In genomic region chr2:167121996-167122395, GRCm38 (mm10) we compare ENCODE assay signal across 21 mouse cellular contexts. TPM values are rescaled to one million over a fixed set of nuclear protein-coding genes. Genes with fewer than 3 reads are reported as not detected.
DNase-seq lines count a peak whose midpoint lies in the region; ATAC-seq and TF ChIP-seq lines count a peak whose summit lies in the region.
"Had no signal": no experiment of that assay in that cellular context is flagged by ENCODE, and none has a peak within 500 bp of the region (broad histone marks: within the 10 kb centered on the region; RNA-seq: fewer than 3 reads in every experiment).

No protein-coding gene starts in this region.

- no peak overlapping the region for H3K9ac ChIP-seq in hindbrain, embryonic 16.5 days (ENCODE audit: low read depth, low read length)
- H3K9ac ChIP-seq: embryonic facial prominence, embryonic 15.5 days; forebrain, embryonic 12.5 days; forebrain, postnatal 0 days; heart, embryonic 12.5 days; hindbrain, embryonic 14.5 days; liver, embryonic 14.5 days had no signal

- no peaks in the 10 kb centered on the region for H3K36me3 ChIP-seq in hindbrain, embryonic 10.5 days
- H3K36me3 ChIP-seq in hindbrain, embryonic 16.5 days (ENCODE audit: control insufficient read depth, insufficient read depth, low read length), result no peaks in the 10 kb centered on the region
- no peaks in the 10 kb centered on the region for H3K36me3 ChIP-seq in small intestine, adult 2 months (ENCODE audit: control insufficient read depth, insufficient read depth, low read length)
- H3K36me3 ChIP-seq: embryonic facial prominence, embryonic 10.5 days; embryonic facial prominence, embryonic 15.5 days; forebrain, embryonic 12.5 days; heart, embryonic 12.5 days had no signal

- whole genome bisulfite sequencing in hindbrain, embryonic 10.5 days, result 83% methylated on average over 7 of the region's 7 CpGs
- 75% methylated on average over 7 of the region's 7 CpGs for WGBS in hindbrain, embryonic 16.5 days
- WGBS in small intestine, adult 2 months, result 70% methylated on average over 7 of the region's 7 CpGs

- 0 out of 2 replicates have a peak overlapping the region, but pooled peaks have one; percentile 24 for H3K27ac ChIP-seq in hindbrain, embryonic 10.5 days
- no peak overlapping the region for H3K27ac ChIP-seq in hindbrain, embryonic 16.5 days (ENCODE audit: low read depth, low read length)
- peak overlapping the region; percentile 21; the same call in 1 of the 2 replicates for H3K27ac ChIP-seq in small intestine, adult 2 months (ENCODE audit: insufficient read depth, low read depth, low read length)
- H3K27ac ChIP-seq: embryonic facial prominence, embryonic 15.5 days; forebrain, embryonic 12.5 days; hindbrain, embryonic 14.5 days; liver, embryonic 14.5 days had no signal

- H3K4me2 ChIP-seq in hindbrain, embryonic 16.5 days (ENCODE audit: low read length), result no peak overlapping the region
- H3K4me2 ChIP-seq: embryonic facial prominence, embryonic 15.5 days; forebrain, embryonic 12.5 days; heart, embryonic 12.5 days; hindbrain, embryonic 14.5 days had no signal

- TF ChIP-seq POLR2A in small intestine, adult 2 months (IDR thresholded peaks at IDR 0.05; ENCODE audit: low read depth, low read length), result no peak

- peaks cover 29% of the 10 kb centered on the region for H3K4me1 ChIP-seq in hindbrain, embryonic 10.5 days (replicated peaks)
- H3K4me1 ChIP-seq in hindbrain, embryonic 16.5 days (ENCODE audit: control insufficient read depth, insufficient read depth, low read depth, low read length), result peaks cover 9% of the 10 kb centered on the region
- peaks cover 2% of the 10 kb centered on the region; the same call in 1 of the 2 replicates for H3K4me1 ChIP-seq in small intestine, adult 2 months (ENCODE audit: control insufficient read depth, insufficient read depth, insufficient read length, low read length)

- no peaks in the 10 kb centered on the region for H3K27me3 ChIP-seq in hindbrain, embryonic 10.5 days (ENCODE audit: insufficient read depth, poor library complexity, severe bottlenecking)
- no peaks in the 10 kb centered on the region for H3K27me3 ChIP-seq in hindbrain, embryonic 16.5 days (replicated peaks; ENCODE audit: control insufficient read depth, insufficient read depth, low read length)
- no peaks in the 10 kb centered on the region for H3K27me3 ChIP-seq in small intestine, adult 2 months (ENCODE audit: control insufficient read depth, insufficient read depth, low read length)
- H3K27me3 ChIP-seq: embryonic facial prominence, embryonic 15.5 days; forebrain, embryonic 12.5 days had no signal

- no peak for ATAC-seq in hindbrain, embryonic 16.5 days
- ATAC-seq: CD4-positive, CD25-positive, alpha-beta regulatory T cell, adult 4 months; forebrain, postnatal 0 days had no signal

- TF ChIP-seq CTCF in small intestine, adult 2 months (IDR thresholded peaks at IDR 0.05; ENCODE audit: extremely low read depth, insufficient read length, insufficient replicate concordance, low read depth, low read length), result no peak

- H3K4me3 ChIP-seq in hindbrain, embryonic 10.5 days, result no peak overlapping the region
- no peak overlapping the region for H3K4me3 ChIP-seq in hindbrain, embryonic 16.5 days (ENCODE audit: low read length)
- no peak overlapping the region for H3K4me3 ChIP-seq in small intestine, adult 2 months (ENCODE audit: low read depth, low read length)
- H3K4me3 ChIP-seq: embryonic facial prominence, embryonic 10.5 days; embryonic facial prominence, embryonic 15.5 days; forebrain, embryonic 12.5 days; heart, embryonic 12.5 days had no signal

- no peak for DNase-seq in hindbrain, embryonic 10.5 days (ENCODE audit: low spot score)
- DNase-seq in adrenal gland, adult 18-20 months (ENCODE audit: low spot score in 2 of 2), result peak; percentile 38 to 43
- DNase-seq in adrenal gland, postnatal 14 days, result peak; percentile 52
- no peak for DNase-seq in urinary bladder, postnatal 10 days (ENCODE audit: low spot score)
- DNase-seq in neural tube, embryonic 10.5 days (ENCODE audit: extremely low spot score, low spot score), result no peak
- DNase-seq: cerebellum, adult 8-10 months; cerebellum, postnatal 25 days; forebrain, postnatal 0 days; gastrocnemius, postnatal 14 days; midbrain, embryonic 14.5 days; right cerebral cortex, postnatal 4 days; thymus, adult 2 months had no signal

- H3K9me3 ChIP-seq in hindbrain, embryonic 10.5 days, result no peaks in the 10 kb centered on the region
- no peaks in the 10 kb centered on the region for H3K9me3 ChIP-seq in hindbrain, embryonic 16.5 days (ENCODE audit: control insufficient read depth, low read length)
- H3K9me3 ChIP-seq: embryonic facial prominence, embryonic 10.5 days; embryonic facial prominence, embryonic 15.5 days; forebrain, embryonic 12.5 days had no signal

RNA-seq across cellular contexts. Expression of gene Znfx1, which starts 59.2 kb away (rescaled TPM):
- 6.5 and 7.5 TPM in 2 replicates for polyA plus RNA-seq in hindbrain, embryonic 10.5 days (2016; fragmentation: Nextera tagmentation; extraction: Ambion mirVana)
- 6.8 and 7.6 TPM in 2 replicates for polyA plus RNA-seq in hindbrain, embryonic 16.5 days (2015; fragmentation: Nextera tagmentation; extraction: Ambion mirVana)
- total RNA-seq in adrenal gland, adult 18-20 months (2021), result 10 to 100 TPM; 56.3 to 72.9 TPM
- total RNA-seq in adrenal gland, postnatal 14 days (2021), result 37.7 and 43.5 TPM in 2 replicates
- 21.0 and 56.0 TPM in 2 replicates for polyA plus RNA-seq in small intestine, adult 2 months (2012; rRNA removed)

Comparison
In these comparisons a context has a peak if more than half of its experiments do, and no peak if none do; other contexts are left out.
1. DNase-seq: peak in adrenal gland, adult 18-20 months (2 of 2) and adrenal gland, postnatal 14 days (single experiment); none in hindbrain, embryonic 10.5 days (single experiment), urinary bladder, postnatal 10 days (single experiment) and neural tube, embryonic 10.5 days (single experiment).